ENCODE assay signal across 18 mouse cellular contexts in genomic region chr11:4087267-4087666, GRCm38 (mm10). TPM values are rescaled to one million over a fixed set of nuclear protein-coding genes. Genes with fewer than 3 reads are reported as not detected.
DNase-seq lines count a peak whose midpoint lies in the region; TF ChIP-seq lines count a peak whose summit lies in the region.
"Had no signal": no experiment of that assay in that cellular context is flagged by ENCODE, and none has a peak within 500 bp of the region (broad histone marks: within the 10 kb centered on the region; RNA-seq: fewer than 3 reads in every experiment).

No protein-coding gene starts in this region.

- H3K27ac ChIP-seq in layer of hippocampus, adult 2 months: peak overlapping the region; percentile 93
- H3K27ac ChIP-seq: forebrain, embryonic 13.5 days; heart, embryonic 13.5 days had no signal

- no peak overlapping the region for H3K4me3 ChIP-seq in layer of hippocampus, adult 2 months
- H3K4me3 ChIP-seq: forebrain, embryonic 13.5 days; heart, embryonic 13.5 days had no signal

- TF ChIP-seq CTCF in layer of hippocampus, adult 2 months (conservative IDR thresholded peaks at IDR 0.05): no peak

- peak; percentile 62 for DNase-seq in layer of hippocampus, adult 11-12 months (ENCODE audit: low spot score)
- DNase-seq in layer of hippocampus, adult 9-10 months (ENCODE audit: low spot score): no peak
- DNase-seq in retina, postnatal 1 day: peak; percentile 52
- no peak for DNase-seq in retina, embryonic 14.5 days (ENCODE audit: low spot score)
- peak; percentile 47 to 59 for DNase-seq in layer of hippocampus, adult 2 months (ENCODE audit: low spot score in 2 of 2)
- peak; percentile 78 for DNase-seq in telencephalon, adult 2 months (ENCODE audit: low read depth, low spot score)
- no peak for DNase-seq in gastrocnemius, postnatal 4 days (ENCODE audit: low spot score in 2 of 2)
- DNase-seq: adrenal gland, postnatal 36 days; cerebellum, postnatal 10 days; heart, adult 11 months; heart, postnatal 36 days; kidney, postnatal 4 days; lung, adult 2 months; lung, postnatal 36 days; thymus, adult 2 months had no signal

RNA-seq across cellular contexts. Expression of gene Mtfp1, which starts 8.0 kb away (rescaled TPM):
- 100 to 1,000 TPM; 115 to 119 TPM for total RNA-seq in layer of hippocampus, adult 2 months (2021)
- total RNA-seq in gastrocnemius, postnatal 4 days (2021): 10 to 100 TPM in 1 of 2 experiments, 1 to 10 TPM in 1; 10.0 to 12.5 TPM

RNA-seq across cellular contexts. Expression of gene Sec14l3, which starts 22.6 kb away (rescaled TPM):
- 1 to 10 TPM; 1.3 to 2.6 TPM for total RNA-seq in layer of hippocampus, adult 2 months (2021)
- total RNA-seq in gastrocnemius, postnatal 4 days (2021): not detected
- total RNA-seq: adrenal gland, postnatal 36 days; gastrocnemius, adult 18-20 months; heart, postnatal 36 days had no signal

RNA-seq across cellular contexts. Expression of gene Sec14l2, which starts 35.9 kb away (rescaled TPM):
- total RNA-seq in layer of hippocampus, adult 2 months (2021): 10 to 100 TPM; 62.8 to 67.6 TPM
- total RNA-seq in gastrocnemius, postnatal 4 days (2021): 1 to 10 TPM; 2.3 to 2.6 TPM

RNA-seq across cellular contexts. Expression of gene Rnf215, which starts 47.7 kb away (rescaled TPM):
- 10 to 100 TPM; 33.8 to 35.6 TPM for total RNA-seq in layer of hippocampus, adult 2 months (2021)
- 10 to 100 TPM; 12.8 to 18.1 TPM for total RNA-seq in gastrocnemius, postnatal 4 days (2021)

RNA-seq across cellular contexts. Expression of gene Sec14l4, which starts 56.0 kb away (rescaled TPM):
- under 1 TPM; 0.17 to 0.64 TPM for total RNA-seq in layer of hippocampus, adult 2 months (2021)
- under 1 TPM in 1 of 2 experiments, not detected in 1; 0.18 TPM for total RNA-seq in gastrocnemius, postnatal 4 days (2021)
- total RNA-seq: gastrocnemius, adult 18-20 months had no signal

Comparison
In these comparisons a context has a peak if more than half of its experiments do, and no peak if none do; other contexts are left out.
1. DNase-seq: peak in layer of hippocampus, adult 11-12 months (single experiment), retina, postnatal 1 day (single experiment), layer of hippocampus, adult 2 months (2 of 2) and telencephalon, adult 2 months (single experiment); none in layer of hippocampus, adult 9-10 months (single experiment), retina, embryonic 14.5 days (single experiment) and gastrocnemius, postnatal 4 days (0 of 2).
2. RNA of gene Mtfp1, which starts 8.0 kb away (total RNA-seq): 115 to 119 TPM in layer of hippocampus, adult 2 months; 10.0 to 12.5 TPM in gastrocnemius, postnatal 4 days; every median in the first group is over 4 times any median in the second.
3. RNA of gene Sec14l2, which starts 35.9 kb away (total RNA-seq): 62.8 to 67.6 TPM in layer of hippocampus, adult 2 months; 2.3 to 2.6 TPM in gastrocnemius, postnatal 4 days; every median in the first group is over 10 times any median in the second.